10 mouse cellular contexts compared by ENCODE assay signal in genomic region chr15:27506127-27506886, GRCm38 (mm10). TPM values are rescaled to one million over a fixed set of nuclear protein-coding genes. Genes with fewer than 3 reads are reported as not detected.
A peak's percentile ranks its signal among the peaks of the same experiment; 100 is the strongest.
DNase-seq lines count a peak whose midpoint lies in the region; ATAC-seq lines count a peak whose summit lies in the region.
"Had no signal": no experiment of that assay in that cellular context is flagged by ENCODE, and none has a peak within 500 bp of the region (broad histone marks: within the 10 kb centered on the region; RNA-seq: fewer than 3 reads in every experiment).

No protein-coding gene starts in this region.

- peak overlapping the region; percentile 20; the same call in 1 of the 2 replicates for H3K9ac ChIP-seq in liver, embryonic 13.5 days
- no peak overlapping the region for H3K9ac ChIP-seq in hindbrain, embryonic 11.5 days (ENCODE audit: low read depth, low read length)

- peak overlapping the region; percentile 4 for H3K4me2 ChIP-seq in liver, embryonic 13.5 days
- no peak overlapping the region for H3K4me2 ChIP-seq in hindbrain, embryonic 11.5 days (replicated peaks; ENCODE audit: low read depth, low read length)

- peaks cover 78% of the 10 kb centered on the region for H3K4me1 ChIP-seq in heart, embryonic 10.5 days
- peaks cover 51% of the 10 kb centered on the region for H3K4me1 ChIP-seq in liver, embryonic 13.5 days (replicated peaks)
- no peaks in the 10 kb centered on the region for H3K4me1 ChIP-seq in hindbrain, embryonic 11.5 days (replicated peaks; ENCODE audit: control insufficient read depth, insufficient read depth, low read length)

- H3K27me3 ChIP-seq in heart, embryonic 10.5 days (ENCODE audit: insufficient read depth, poor library complexity, severe bottlenecking) = no peaks in the 10 kb centered on the region
- H3K27me3 ChIP-seq in liver, embryonic 13.5 days = no peaks in the 10 kb centered on the region
- H3K27me3 ChIP-seq in hindbrain, embryonic 11.5 days (ENCODE audit: control insufficient read depth, insufficient read depth, low read length) = no peaks in the 10 kb centered on the region

- no peak for DNase-seq in heart, embryonic 10.5 days (ENCODE audit: low spot score)
- no peak for DNase-seq in heart, postnatal 36 days
- peak; percentile 78 for DNase-seq in 3T3-L1 (ENCODE audit: low read depth, low spot score)
- DNase-seq in adrenal gland, postnatal 10 days = peak; percentile 11
- DNase-seq in liver, embryonic 13.5 days = no peak
- no peak for DNase-seq in hindbrain, embryonic 11.5 days (ENCODE audit: low spot score)
- no peak for DNase-seq in frontal cortex, postnatal 36 days (ENCODE audit: low spot score in 2 of 2)
- no peak for DNase-seq in layer of hippocampus, postnatal 10 days (ENCODE audit: low spot score in 2 of 2)

- no peaks in the 10 kb centered on the region for H3K36me3 ChIP-seq in heart, embryonic 10.5 days
- no peaks in the 10 kb centered on the region for H3K36me3 ChIP-seq in liver, embryonic 13.5 days
- no peaks in the 10 kb centered on the region for H3K36me3 ChIP-seq in hindbrain, embryonic 11.5 days (ENCODE audit: control insufficient read depth, insufficient read depth, low read length)

- H3K4me3 ChIP-seq in heart, embryonic 10.5 days = no peak overlapping the region; the same call in 1 of the 2 replicates
- no peak overlapping the region for H3K4me3 ChIP-seq in liver, embryonic 13.5 days (replicated peaks)
- H3K4me3 ChIP-seq in hindbrain, embryonic 11.5 days (ENCODE audit: low read depth, low read length) = no peak overlapping the region

- intact Hi-C loops in heart, postnatal 36 days (cut with DNase I) = loop anchor here (2.0 kb wide), 1 partner anchor 30 kb away; no protein-coding TSS in a partner anchor

- 32% methylated on average over 5 of the region's 5 CpGs for WGBS in heart, embryonic 10.5 days
- WGBS in liver, embryonic 13.5 days (ENCODE audit: insufficient replicate concordance) = 33% methylated on average over 5 of the region's 5 CpGs
- 60% methylated on average over 5 of the region's 5 CpGs for WGBS in hindbrain, embryonic 11.5 days

- H3K9me3 ChIP-seq in heart, embryonic 10.5 days = no peaks in the 10 kb centered on the region
- H3K9me3 ChIP-seq in liver, embryonic 13.5 days (replicated peaks) = no peaks in the 10 kb centered on the region
- no peaks in the 10 kb centered on the region for H3K9me3 ChIP-seq in hindbrain, embryonic 11.5 days (ENCODE audit: control insufficient read depth, low read length)

- peak; percentile 77 for ATAC-seq in liver, embryonic 13.5 days (ENCODE audit: low read depth)
- no peak for ATAC-seq in hindbrain, embryonic 11.5 days (ENCODE audit: low FRiP score)
- ATAC-seq: hindbrain, embryonic 16.5 days had no signal

- H3K27ac ChIP-seq in heart, embryonic 10.5 days = peak overlapping the region; percentile 79
- peak overlapping the region; percentile 67 for H3K27ac ChIP-seq in liver, embryonic 13.5 days
- H3K27ac ChIP-seq in hindbrain, embryonic 11.5 days (ENCODE audit: low read depth, low read length) = no peak overlapping the region
- H3K27ac ChIP-seq: macrophage had no signal

RNA-seq across cellular contexts. Expression of gene Ank, which starts 39.8 kb away (rescaled TPM):
- 8.4 and 11.0 TPM in 2 replicates for polyA plus RNA-seq in heart, embryonic 10.5 days (2016; fragmentation: Nextera tagmentation; extraction: Ambion mirVana)
- total RNA-seq in heart, postnatal 36 days (2021) = 100 to 1,000 TPM; 188 to 201 TPM
- 10 to 100 TPM; 30.1 to 33.3 TPM for total RNA-seq in adrenal gland, postnatal 10 days (2021)
- polyA plus RNA-seq in liver, embryonic 13.5 days (2015; fragmentation: Nextera tagmentation; extraction: Ambion mirVana) = 11.1 and 11.8 TPM in 2 replicates
- 12.1 and 13.9 TPM in 2 replicates for polyA plus RNA-seq in hindbrain, embryonic 11.5 days (2014; fragmentation: Nextera tagmentation; extraction: Ambion mirVana)
- 100 to 1,000 TPM; 124 to 138 TPM for total RNA-seq in layer of hippocampus, postnatal 10 days (2021)

Comparison
In these comparisons a context has a peak if more than half of its experiments do, and no peak if none do; other contexts are left out.
1. DNase-seq: peak in 3T3-L1 (single experiment) and adrenal gland, postnatal 10 days (single experiment); none in heart, embryonic 10.5 days (single experiment), heart, postnatal 36 days (0 of 2), liver, embryonic 13.5 days (single experiment), hindbrain, embryonic 11.5 days (single experiment), frontal cortex, postnatal 36 days (0 of 2) and layer of hippocampus, postnatal 10 days (0 of 2).